Mouse (Mus musculus): Measurements from ENCODE around the gene Med17. TPM values are rescaled to one million over a fixed set of nuclear protein-coding genes. Genes with fewer than 3 reads are reported as not detected.
"Not testable (repeated sequence)": the region's sequence is repeated elsewhere in the genome, so short reads cannot be mapped to it uniquely, and the experiment has no call there.

Gene Med17
- polyA plus RNA-seq (2015; fragmentation: Nextera tagmentation; extraction: Ambion mirVana), result 31.9 and 33.5 TPM in 2 replicates

DNA sequence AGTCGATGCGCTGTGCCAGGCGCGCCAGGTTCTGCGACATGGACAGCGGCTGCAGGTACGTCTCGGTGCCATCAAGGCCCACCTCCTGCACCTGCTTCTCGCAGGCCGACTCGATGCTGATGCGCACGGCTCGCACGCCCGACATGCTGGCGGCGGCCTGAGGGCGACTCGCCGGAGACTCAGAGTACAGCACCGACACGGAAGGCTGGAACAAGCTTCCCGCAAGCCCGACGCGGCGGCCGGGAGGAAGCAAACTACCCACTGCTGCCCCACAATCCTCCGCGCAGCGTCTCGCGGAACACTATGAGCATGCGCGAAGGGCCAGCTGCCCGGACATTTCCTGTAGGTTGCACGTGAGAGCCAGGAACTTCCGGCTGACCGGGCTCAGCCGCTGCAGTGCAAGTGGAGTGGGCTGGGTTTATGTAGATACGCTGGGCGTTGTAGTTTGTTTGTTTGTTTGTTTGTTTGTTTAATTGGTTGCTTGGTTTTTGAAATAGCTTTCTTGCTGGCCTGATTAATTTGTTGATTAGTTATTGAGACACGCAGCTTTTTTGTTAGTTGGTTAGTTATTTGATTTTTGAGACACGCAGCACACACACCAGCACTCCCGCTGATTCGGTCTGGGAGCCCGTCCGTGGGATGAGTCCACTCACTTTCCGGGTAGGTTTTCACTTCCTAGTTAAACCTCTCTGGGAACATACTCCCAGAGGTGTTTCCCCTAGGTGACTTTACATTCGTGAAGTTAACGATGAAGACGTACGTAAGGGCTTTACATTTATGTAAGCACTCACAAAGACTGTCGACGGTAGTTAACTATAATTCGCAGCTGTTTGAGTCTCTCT lies at the start of gene Med17:
TSS of gene Med17 (minus strand) at position 283 of the 842 bp plus-strand sequence.
- H3K27ac ChIP-seq, result peak within 1 kb of the TSS; percentile 93
- peak; percentile 97 for ATAC-seq (ENCODE audit: insufficient read depth, low FRiP score, low read depth)
- peaks cover 7% of the 10 kb centered on the region for H3K4me1 ChIP-seq
- no peaks in the 10 kb centered on the region for H3K27me3 ChIP-seq (replicated peaks)
- WGBS, result under 1% methylated on average over 57 of the region's 57 CpGs
- peaks cover 7% of the 10 kb centered on the region for H3K36me3 ChIP-seq
- H3K9ac ChIP-seq, result peak within 1 kb of the TSS; percentile 92
- H3K4me2 ChIP-seq, result peak within 1 kb of the TSS; percentile 73
- H3K4me3 ChIP-seq (replicated peaks), result peak within 1 kb of the TSS; percentile 95
- no peaks in the 10 kb centered on the region for H3K9me3 ChIP-seq

DNA sequence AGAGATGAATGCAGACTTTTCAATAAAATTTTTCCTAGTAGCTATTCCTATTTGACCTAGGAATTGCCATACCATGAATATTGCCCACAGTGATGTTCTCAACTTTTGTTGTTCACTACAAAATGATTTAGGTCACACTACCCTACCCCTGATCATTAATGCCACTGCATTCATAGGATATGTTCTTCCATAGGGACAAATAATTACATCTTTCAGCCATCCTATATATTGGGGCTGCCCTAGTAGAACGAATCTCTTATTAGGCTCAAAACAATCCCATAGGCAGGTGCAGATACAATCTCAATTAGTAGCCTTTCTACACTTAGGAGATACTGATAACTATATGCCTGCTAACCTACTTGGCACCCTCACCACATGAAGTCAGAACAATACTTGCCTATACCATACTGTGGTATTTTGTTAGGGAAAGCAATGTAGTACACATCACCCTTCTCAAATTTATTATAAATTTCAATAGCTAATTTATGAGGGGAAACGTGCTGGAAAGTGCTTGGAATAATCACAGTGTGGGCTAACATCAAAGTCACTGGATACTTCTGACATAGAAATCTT lies 38.5 kb upstream of the Med17 start:
- ATAC-seq (ENCODE audit: insufficient read depth, low FRiP score, low read depth), result no peak
- WGBS, result 70% methylated on average over 2 of the region's 2 CpGs

DNA sequence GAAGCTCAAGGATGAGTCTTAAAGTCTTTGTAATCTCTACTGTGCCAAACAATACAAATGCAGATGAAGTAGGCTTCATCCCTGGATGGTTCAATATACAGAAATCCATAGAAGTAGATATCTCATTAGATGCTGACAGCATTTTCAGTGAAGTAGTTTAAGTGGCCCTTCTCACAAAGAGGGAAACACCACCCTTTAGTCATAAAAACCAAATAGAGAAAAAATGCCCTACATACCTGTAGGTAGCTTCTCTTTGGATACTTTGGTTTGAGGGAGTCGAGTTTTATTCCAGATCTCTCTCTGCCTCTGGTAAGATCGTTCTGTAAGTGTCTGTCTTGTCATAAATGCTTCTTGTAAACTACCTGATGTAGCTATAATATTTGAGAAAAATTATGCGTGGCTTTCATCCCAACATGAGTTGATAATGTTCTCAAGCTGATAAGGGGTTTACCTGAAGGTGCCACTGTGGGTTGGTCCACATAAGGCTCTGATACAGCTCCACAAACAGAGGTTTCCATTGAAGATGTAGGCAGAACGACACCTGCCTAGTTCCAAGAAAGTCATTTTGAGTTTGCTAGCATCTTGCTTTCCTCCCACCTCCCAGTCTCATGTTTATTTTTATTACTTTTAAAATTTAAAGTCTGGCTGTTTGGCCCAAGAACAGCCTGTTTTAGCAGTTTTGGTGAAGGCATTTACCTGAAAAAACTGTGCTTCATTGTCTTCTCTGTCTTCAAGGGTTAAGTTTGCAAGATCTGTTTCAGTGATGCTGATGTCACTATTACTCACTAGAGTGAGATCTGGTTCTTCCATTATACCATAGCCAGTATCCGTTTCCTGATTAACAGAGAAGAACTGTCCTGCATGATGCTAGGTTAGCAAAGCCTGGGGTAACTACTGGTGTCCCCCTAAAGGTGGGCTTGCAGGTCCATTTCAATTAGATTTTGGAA lies 37.8 kb upstream of the Med17 start:
- no peak for ATAC-seq (ENCODE audit: insufficient read depth, low FRiP score, low read depth)
- Histone ChIP-seq H3K27me3 (replicated peaks) (no peaks in the 10 kb centered on the region), H3K9ac (no peak overlapping the region), H3K4me1 (no peaks in the 10 kb centered on the region), H3K4me2 (no peak overlapping the region), H3K36me3 (peaks cover 40% of the 10 kb centered on the region), H3K4me3 (replicated peaks) (no peak overlapping the region), H3K9me3 (no peaks in the 10 kb centered on the region), H3K27ac (no peak overlapping the region)
- WGBS, result 51% methylated on average over 5 of the region's 5 CpGs

More for the DNA sequence above, 38.5 kb upstream of the Med17 start:
- Histone ChIP-seq H3K9ac (no peak overlapping the region), H3K4me1 (no peaks in the 10 kb centered on the region), H3K4me2 (no peak overlapping the region), H3K9me3 (no peaks in the 10 kb centered on the region), H3K27me3 (replicated peaks) (no peaks in the 10 kb centered on the region), H3K27ac (no peak overlapping the region), H3K4me3 (replicated peaks) (no peak overlapping the region), H3K36me3 (peaks cover 40% of the 10 kb centered on the region)

DNA sequence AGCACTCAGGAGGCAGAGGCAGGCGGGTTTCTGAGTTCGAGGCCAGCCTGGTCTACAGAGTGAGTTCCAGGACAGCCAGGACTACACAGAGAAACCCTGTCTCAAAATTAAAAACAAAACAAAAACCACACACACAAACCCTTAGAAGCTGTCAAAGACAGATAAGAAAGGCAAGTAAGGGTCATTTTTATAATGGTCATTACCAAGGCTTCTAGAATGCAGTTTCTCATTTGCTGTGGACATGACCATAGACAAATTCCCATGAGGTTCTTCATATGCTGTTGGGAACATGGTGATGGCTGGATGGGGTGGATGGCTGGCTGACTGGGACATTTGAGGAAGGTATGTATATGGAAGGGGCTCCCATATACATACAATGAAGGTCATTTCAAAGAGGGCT lies 36.6 kb upstream of the Med17 start:
- not testable (repeated sequence) for H3K4me1 ChIP-seq; H3K9me3 ChIP-seq; H3K9ac ChIP-seq; ATAC-seq (ENCODE audit: insufficient read depth, low FRiP score, low read depth); H3K4me2 ChIP-seq; H3K4me3 ChIP-seq (replicated peaks); H3K27ac ChIP-seq; H3K27me3 ChIP-seq (replicated peaks)
- WGBS, result 91% methylated on average over 2 of the region's 2 CpGs
- peaks cover 40% of the 10 kb centered on the region for H3K36me3 ChIP-seq

DNA sequence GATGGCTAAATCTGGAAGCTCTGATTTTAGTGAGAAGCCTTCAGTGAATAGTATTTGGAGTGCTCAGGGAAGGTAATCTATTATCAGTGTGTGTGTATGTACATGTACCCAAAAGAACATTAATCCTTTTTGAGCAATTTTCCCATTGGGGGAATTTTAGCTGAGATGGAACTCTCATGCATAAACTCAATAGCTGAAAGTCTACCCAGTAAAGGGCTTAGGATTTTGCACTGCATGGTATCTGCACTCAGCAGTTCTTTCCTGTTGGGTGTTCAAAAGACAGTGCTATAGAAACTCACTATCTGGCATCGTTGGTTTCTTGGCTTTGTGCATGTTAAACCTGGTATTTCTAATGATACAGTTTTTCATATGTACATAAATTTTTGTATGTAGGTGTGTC lies 34.9 kb upstream of the Med17 start:
- no peak overlapping the region for H3K4me3 ChIP-seq (replicated peaks)
- no peaks in the 10 kb centered on the region for H3K27me3 ChIP-seq (replicated peaks)
- no peaks in the 10 kb centered on the region for H3K4me1 ChIP-seq
- WGBS, result 83% methylated on average over 1 of the region's 1 CpGs
- no peak overlapping the region for H3K9ac ChIP-seq
- ATAC-seq (ENCODE audit: insufficient read depth, low FRiP score, low read depth), result no peak
- no peak overlapping the region for H3K4me2 ChIP-seq
- peaks cover 41% of the 10 kb centered on the region for H3K36me3 ChIP-seq
- H3K9me3 ChIP-seq, result no peaks in the 10 kb centered on the region
- H3K27ac ChIP-seq, result no peak overlapping the region

DNA sequence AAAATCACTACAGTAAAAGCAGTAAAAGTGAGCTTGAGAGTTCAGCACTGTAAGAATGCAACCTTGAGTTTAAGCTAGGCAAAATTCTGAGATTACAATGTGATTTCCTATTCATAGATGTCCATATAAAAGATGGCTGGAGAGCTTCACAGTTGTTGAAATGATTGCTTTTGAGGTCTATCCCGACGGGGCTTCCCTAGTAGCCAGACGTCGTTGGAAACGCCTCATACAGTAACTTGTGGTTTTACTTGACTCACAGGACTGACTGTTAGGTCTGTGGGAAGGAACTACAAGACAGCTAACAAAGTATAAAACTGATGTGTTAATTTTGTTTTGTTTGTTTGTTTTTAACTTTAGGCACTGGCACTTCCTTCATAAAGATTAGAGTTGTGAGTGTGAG lies 33.9 kb upstream of the Med17 start:
- Histone ChIP-seq H3K9me3 (no peaks in the 10 kb centered on the region), H3K4me1 (0 out of 2 replicates have a peak, but pooled peaks cover 7% of the 10 kb centered on the region), H3K27me3 (replicated peaks) (no peaks in the 10 kb centered on the region), H3K4me2 (no peak overlapping the region), H3K27ac (no peak overlapping the region), H3K9ac (no peak overlapping the region), H3K4me3 (replicated peaks) (no peak overlapping the region), H3K36me3 (peaks cover 49% of the 10 kb centered on the region)
- 85% methylated on average over 5 of the region's 5 CpGs for WGBS
- no peak for ATAC-seq (ENCODE audit: insufficient read depth, low FRiP score, low read depth)

DNA sequence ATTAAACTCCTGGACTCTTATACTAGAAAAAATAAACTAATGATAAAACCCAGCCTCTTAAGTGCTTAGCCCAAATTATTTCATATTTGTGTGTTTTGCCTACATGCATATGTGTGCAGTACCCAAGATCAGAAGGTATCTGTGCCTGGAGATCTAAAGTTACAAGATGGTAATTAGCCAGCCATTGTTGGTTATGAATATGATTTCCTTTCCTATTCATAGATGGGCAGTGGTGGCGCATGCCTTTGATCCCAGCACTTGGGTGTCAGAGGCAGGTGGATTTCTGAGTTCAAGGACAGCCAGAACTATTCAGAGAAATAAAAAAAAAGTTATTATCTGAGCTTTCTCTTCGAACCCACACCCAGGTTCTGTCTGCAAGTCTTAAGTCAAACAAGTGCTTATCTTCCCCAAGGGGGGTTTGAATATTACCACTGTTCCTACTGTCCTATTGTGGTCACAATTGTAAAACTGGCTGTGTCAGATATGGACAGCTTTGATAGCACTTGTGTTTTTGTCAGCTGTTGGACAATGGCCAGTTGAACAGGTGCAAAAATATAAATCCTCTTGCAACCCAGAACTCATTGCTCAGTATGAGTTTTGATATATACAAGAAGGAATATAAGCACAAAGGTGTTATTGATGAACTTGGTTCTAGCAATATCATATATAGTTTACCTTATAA lies 32.5 kb upstream of the Med17 start:
- no peak for ATAC-seq (ENCODE audit: insufficient read depth, low FRiP score, low read depth)
- Histone ChIP-seq H3K4me3 (replicated peaks) (no peak overlapping the region), H3K4me1 (peaks cover 11% of the 10 kb centered on the region; the same call in 1 of the 2 replicates), H3K9ac (no peak overlapping the region), H3K4me2 (no peak overlapping the region), H3K27me3 (replicated peaks) (no peaks in the 10 kb centered on the region), H3K36me3 (peaks cover 48% of the 10 kb centered on the region), H3K27ac (no peak overlapping the region), H3K9me3 (no peaks in the 10 kb centered on the region)
- 93% methylated on average over 2 of the region's 2 CpGs for WGBS

DNA sequence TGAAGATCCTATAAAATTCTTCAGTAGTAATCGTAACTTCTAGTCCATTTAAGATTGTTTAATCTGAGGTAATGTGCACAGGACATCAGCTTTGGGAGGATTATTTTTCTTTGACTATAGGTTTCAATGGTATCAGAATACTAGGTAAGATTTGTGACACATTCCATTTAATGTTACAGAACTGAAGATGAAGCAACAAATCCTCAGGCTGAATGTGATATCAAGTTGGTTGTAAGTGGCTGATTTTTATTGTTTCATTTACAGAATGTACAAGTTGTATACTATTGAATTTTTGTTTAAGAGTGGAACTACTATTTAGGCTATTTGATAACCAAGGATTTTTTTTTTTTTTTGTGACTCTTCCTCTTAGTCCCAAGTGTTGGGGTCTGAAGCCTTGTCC lies 30.4 kb upstream of the Med17 start:
- Histone ChIP-seq H3K4me3 (replicated peaks) (no peak overlapping the region), H3K4me1 (peaks cover 11% of the 10 kb centered on the region; the same call in 1 of the 2 replicates), H3K4me2 (no peak overlapping the region), H3K9ac (no peak overlapping the region), H3K27me3 (replicated peaks) (no peaks in the 10 kb centered on the region), H3K27ac (no peak overlapping the region), H3K9me3 (no peaks in the 10 kb centered on the region), H3K36me3 (peaks cover 40% of the 10 kb centered on the region)
- no peak for ATAC-seq (ENCODE audit: insufficient read depth, low FRiP score, low read depth)
- 91% methylated on average over 1 of the region's 1 CpGs for WGBS

DNA sequence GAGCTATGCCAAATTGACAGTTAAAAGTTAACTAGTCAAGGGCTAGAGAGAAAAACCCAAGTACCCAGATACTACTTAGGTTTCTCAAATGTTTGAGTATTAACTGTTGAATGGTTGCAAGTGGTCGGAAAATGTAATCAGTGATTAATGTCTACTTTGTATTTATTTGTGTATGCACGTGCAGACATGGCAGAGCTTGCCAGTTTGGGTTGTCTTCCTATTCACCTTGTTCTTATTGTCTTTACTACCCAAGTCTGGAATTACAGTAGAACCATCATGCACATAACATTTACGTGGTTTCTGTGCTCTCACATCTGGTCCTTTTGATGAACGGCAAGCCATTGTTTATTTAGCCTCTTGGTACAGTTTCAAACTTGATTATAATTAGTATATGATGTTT lies 29.7 kb upstream of the Med17 start:
- Histone ChIP-seq H3K27ac (no peak overlapping the region), H3K9me3 (no peaks in the 10 kb centered on the region), H3K36me3 (peaks cover 32% of the 10 kb centered on the region), H3K9ac (no peak overlapping the region), H3K4me1 (peaks cover 11% of the 10 kb centered on the region; the same call in 1 of the 2 replicates), H3K27me3 (replicated peaks) (no peaks in the 10 kb centered on the region), H3K4me3 (replicated peaks) (peak overlapping the region; percentile 12; the same call in 1 of the 2 replicates), H3K4me2 (peak overlapping the region; percentile 32)
- WGBS, result 38% methylated on average over 4 of the region's 4 CpGs
- ATAC-seq (ENCODE audit: insufficient read depth, low FRiP score, low read depth), result no peak

DNA sequence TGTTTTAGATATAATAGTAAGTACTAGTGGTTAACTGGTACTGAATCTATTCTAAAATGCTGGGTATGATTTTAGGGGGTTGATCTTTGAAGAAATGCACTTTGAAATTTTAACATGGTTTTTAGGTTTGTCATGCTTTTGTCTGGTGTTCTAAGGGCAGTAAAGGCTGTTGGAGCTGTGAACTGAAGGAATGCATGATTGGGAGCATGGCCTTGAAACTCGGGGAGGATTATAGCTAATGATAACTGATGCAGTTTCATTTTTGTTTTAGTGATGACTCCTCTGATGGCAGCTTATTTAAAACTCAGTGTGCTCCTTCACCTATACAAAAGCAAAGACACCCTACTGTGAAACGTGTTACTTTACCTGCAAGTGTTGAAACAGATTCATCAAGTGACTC lies 28.5 kb upstream of the Med17 start:
- no peak overlapping the region for H3K9ac ChIP-seq
- H3K4me1 ChIP-seq, result peaks cover 11% of the 10 kb centered on the region; the same call in 1 of the 2 replicates
- no peaks in the 10 kb centered on the region for H3K9me3 ChIP-seq
- no peaks in the 10 kb centered on the region for H3K27me3 ChIP-seq (replicated peaks)
- peak overlapping the region; percentile 19; the same call in 1 of the 2 replicates for H3K4me2 ChIP-seq
- H3K27ac ChIP-seq, result no peak overlapping the region
- WGBS, result 37% methylated on average over 2 of the region's 2 CpGs
- peaks cover 20% of the 10 kb centered on the region for H3K36me3 ChIP-seq
- ATAC-seq (ENCODE audit: insufficient read depth, low FRiP score, low read depth), result no peak
- H3K4me3 ChIP-seq (replicated peaks), result no peak overlapping the region

DNA sequence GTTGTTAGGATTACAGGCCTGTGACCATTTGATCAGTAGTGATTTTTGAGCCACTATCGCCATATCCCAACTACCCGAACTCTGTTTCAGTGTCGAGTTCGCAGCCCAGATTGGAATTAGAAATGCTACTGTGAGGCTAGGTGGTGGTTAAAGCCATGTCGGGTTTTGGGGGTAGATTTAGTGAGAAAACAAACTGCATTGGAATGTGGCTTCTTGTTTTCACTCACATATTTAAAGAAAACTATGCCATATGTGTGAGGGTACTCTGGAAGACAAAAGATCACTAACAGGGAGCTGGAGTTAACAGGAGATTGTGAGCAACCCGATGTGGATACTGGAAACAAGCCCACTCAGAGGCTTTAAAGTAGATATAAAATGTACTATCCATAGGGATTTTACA lies 27.5 kb upstream of the Med17 start:
- Histone ChIP-seq H3K9ac (peak overlapping the region; percentile 90; the same call in 1 of the 2 replicates), H3K4me1 (peaks cover 11% of the 10 kb centered on the region; the same call in 1 of the 2 replicates), H3K4me3 (replicated peaks) (peak overlapping the region; percentile 84), H3K9me3 (no peaks in the 10 kb centered on the region), H3K27ac (no peak overlapping the region), H3K36me3 (peaks cover 17% of the 10 kb centered on the region), H3K4me2 (peak overlapping the region; percentile 54), H3K27me3 (replicated peaks) (no peaks in the 10 kb centered on the region)
- no peak for ATAC-seq (ENCODE audit: insufficient read depth, low FRiP score, low read depth)
- 5% methylated on average over 6 of the region's 6 CpGs for whole genome bisulfite sequencing
